Mouse (Mus musculus) E14TG2a.4 (cell line): ENCODE measurements around the gene Polr2c.
"Not testable (repeated sequence)": the region's sequence is repeated elsewhere in the genome, so short reads cannot be mapped to it uniquely, and the experiment has no call there.

Source experiments
- H3K27me3 ChIP-seq: 2 replicates; pipeline ENCODE4 v1.6.1; 2014; ENCODE audit warnings: low read length, control low read depth; ENCODE audit not compliant: insufficient read depth
- H3K36me3 ChIP-seq: 2 replicates; pipeline ENCODE4 v1.6.1; 2014; ENCODE audit warnings: low read length, control low read depth; ENCODE audit not compliant: insufficient read depth
- H3K4me1 ChIP-seq: replicated peaks from 2 replicates; pipeline ENCODE4 v1.6.1; 2014; ENCODE audit warnings: low read depth, low read length, control low read depth
- H3K4me3 ChIP-seq: replicated peaks from 2 replicates; pipeline ENCODE4 v1.5.1; 2014; ENCODE audit warnings: mild to moderate bottlenecking, low read length
- H3K9me3 ChIP-seq: 2 replicates; pipeline ENCODE4 v1.6.1; 2014; ENCODE audit warnings: low read length, control low read depth
- CTCF ChIP-seq: conservative IDR thresholded peaks from 2 replicates; pipeline ENCODE4 v1.5.1; 2014; ENCODE audit warnings: low read length
- NANOG ChIP-seq: IDR thresholded peaks from 2 replicates; pipeline ENCODE4 v1.6.1; 2014; ENCODE audit warnings: borderline replicate concordance, low read length, mixed read lengths
- POU5F1 ChIP-seq: IDR thresholded peaks from 2 replicates; pipeline ENCODE4 v1.6.1; 2014; ENCODE audit warnings: low read length, borderline replicate concordance

The Polr2c gene

GRCm38 (mm10) chr8:94836456-94837240 is 20.6 kb upstream of the Polr2c start:
- peaks cover 41% of the 10 kb centered on the region for H3K4me1 ChIP-seq
- TF ChIP-seq POU5F1 (no peak), CTCF (no peak)
- H3K27me3 ChIP-seq, result no peaks in the 10 kb centered on the region
- no peaks in the 10 kb centered on the region for H3K9me3 ChIP-seq
- peak overlapping the region; percentile 99 for H3K4me3 ChIP-seq
- peaks cover 17% of the 10 kb centered on the region for H3K36me3 ChIP-seq

- Histone ChIP-seq H3K27me3 (no peaks in the 10 kb centered on the region), H3K4me3 (peak within 1 kb of the TSS; percentile 99), H3K9me3 (no peaks in the 10 kb centered on the region), H3K36me3 (peaks cover 10% of the 10 kb centered on the region; the same call in 1 of the 2 replicates), H3K4me1 (peaks cover 31% of the 10 kb centered on the region)
- TF ChIP-seq CTCF (no peak), POU5F1 (no peak), NANOG (no peak)
Measured at GRCm38 (mm10) chr8:94837662-94838574, 19.3 kb upstream of the Polr2c start, which contains the start of the genes Coq9 and Ciapin1. Gene Coq9 (plus strand): TSS chr8:94838321. Gene Ciapin1 (minus strand): TSS chr8:94838358.

- no peak for TF ChIP-seq NANOG
- TF ChIP-seq POU5F1, result no peak
- TF ChIP-seq CTCF, result no peak
- peak overlapping the region; percentile 99 for H3K4me3 ChIP-seq
- peaks cover 8% of the 10 kb centered on the region for H3K36me3 ChIP-seq
- no peaks in the 10 kb centered on the region for H3K27me3 ChIP-seq
- H3K9me3 ChIP-seq, result no peaks in the 10 kb centered on the region
- peaks cover 25% of the 10 kb centered on the region for H3K4me1 ChIP-seq
Measured at GRCm38 (mm10) chr8:94838600-94838999, 18.6 kb upstream of the Polr2c start.

GRCm38 (mm10) chr8:94841183-94841582 is 16.1 kb upstream of the Polr2c start:
- Histone ChIP-seq H3K27me3 (no peaks in the 10 kb centered on the region), H3K4me1 (peaks cover 15% of the 10 kb centered on the region)
- TF ChIP-seq POU5F1 (no peak), NANOG (no peak), CTCF (no peak)

GRCm38 (mm10) chr8:94850049-94850448 is 7.2 kb upstream of the Polr2c start:
- Histone ChIP-seq H3K27me3 (no peaks in the 10 kb centered on the region), H3K9me3 (no peaks in the 10 kb centered on the region), H3K36me3 (peaks cover 86% of the 10 kb centered on the region), H3K4me3 (no peak overlapping the region), H3K4me1 (peaks cover 6% of the 10 kb centered on the region; the same call in 1 of the 2 replicates)
- TF ChIP-seq POU5F1 (no peak), CTCF (no peak), NANOG (no peak)

More at GRCm38 (mm10) chr8:94841183-94841582, 16.1 kb upstream of the Polr2c start:
- Histone ChIP-seq H3K36me3 (peaks cover 33% of the 10 kb centered on the region), H3K4me3 (no peak overlapping the region), H3K9me3 (no peaks in the 10 kb centered on the region)

GRCm38 (mm10) chr8:94854761-94855160 is 2.5 kb upstream of the Polr2c start:
- H3K9me3 ChIP-seq, H3K4me3 ChIP-seq, H3K27me3 ChIP-seq: not testable (repeated sequence)
- peaks cover 30% of the 10 kb centered on the region for H3K4me1 ChIP-seq
- peaks cover 55% of the 10 kb centered on the region for H3K36me3 ChIP-seq

- peaks cover 52% of the 10 kb centered on the region for H3K4me1 ChIP-seq
- no peak for TF ChIP-seq NANOG
- no peak for TF ChIP-seq CTCF
- TF ChIP-seq POU5F1, result no peak
- H3K4me3 ChIP-seq, result peak overlapping the region; percentile 99
- H3K9me3 ChIP-seq, result no peaks in the 10 kb centered on the region
- peaks cover 57% of the 10 kb centered on the region for H3K36me3 ChIP-seq
- no peaks in the 10 kb centered on the region for H3K27me3 ChIP-seq
Measured at GRCm38 (mm10) chr8:94857011-94857345, 272 bp upstream of the Polr2c start.

- TF ChIP-seq CTCF, result peak; percentile 90
- TF ChIP-seq POU5F1, result no peak
- H3K36me3 ChIP-seq, result peaks cover 72% of the 10 kb centered on the region
- no peaks in the 10 kb centered on the region for H3K9me3 ChIP-seq
- H3K4me1 ChIP-seq, result peaks cover 82% of the 10 kb centered on the region
- H3K4me3 ChIP-seq, result no peak overlapping the region
- H3K27me3 ChIP-seq, result no peaks in the 10 kb centered on the region
Measured at GRCm38 (mm10) chr8:94861352-94861910, 4.2 kb downstream of the Polr2c start.
